Mouse (Mus musculus) stomach, embryonic 14.5 days (tissue): ENCODE measurements around the gene Olfr1487. TPM values are rescaled to one million over a fixed set of nuclear protein-coding genes. Genes with fewer than 3 reads are reported as not detected.
"Not testable (repeated sequence)": the region's sequence is repeated elsewhere in the genome, so short reads cannot be mapped to it uniquely, and the experiment has no call there.

Experiments
- ATAC-seq: fragments of 200-750 bp; cut with Nextera tagmentation; 2 replicates; pipeline ENCODE4 v1.8.0; 2017; ENCODE audit warnings: low read depth, moderate TSS enrichment; ENCODE audit not compliant: insufficient number of reproducible peaks, insufficient read depth, low FRiP score
- H3K27ac ChIP-seq: fragments of 300-500 bp; sonication (generic); 2 replicates; pipeline ENCODE4 v1.5.1; 2014; ENCODE audit warnings: mild to moderate bottlenecking, low read length, moderate library complexity, mixed read lengths
- H3K27me3 ChIP-seq: fragments of 300-500 bp; sonication (generic); 2 replicates; pipeline ENCODE4 v1.6.1; 2014; ENCODE audit warnings: low read length, control low read depth, mixed read lengths; ENCODE audit not compliant: control insufficient read depth, insufficient read depth
- H3K36me3 ChIP-seq: fragments of 300-500 bp; sonication (generic); 2 replicates; pipeline ENCODE4 v1.6.1; 2014; ENCODE audit warnings: mild to moderate bottlenecking, control low read depth, low read length, moderate library complexity, mixed read lengths; ENCODE audit not compliant: control insufficient read depth, insufficient read depth
- H3K4me1 ChIP-seq: fragments of 300-500 bp; sonication (generic); 2 replicates; pipeline ENCODE4 v1.6.1; 2014; ENCODE audit warnings: low read length, control low read depth, mixed read lengths; ENCODE audit not compliant: control insufficient read depth, insufficient read depth
- H3K4me2 ChIP-seq: fragments of 300-500 bp; sonication (generic); replicated peaks from 2 replicates; pipeline ENCODE4 v1.6.1; 2014; ENCODE audit warnings: low read depth, low read length, control low read depth
- H3K4me3 ChIP-seq: fragments of 300-500 bp; sonication (generic); 2 replicates; pipeline ENCODE4 v1.5.1; 2014; ENCODE audit warnings: low read depth, low read length, control low read depth
- H3K9ac ChIP-seq: fragments of 300-500 bp; sonication (generic); replicated peaks from 2 replicates; pipeline ENCODE4 v1.6.1; 2014; ENCODE audit warnings: low read depth, mild to moderate bottlenecking, control low read depth, low read length, moderate library complexity, mixed read lengths
- H3K9me3 ChIP-seq: fragments of 300-500 bp; sonication (generic); 2 replicates; pipeline ENCODE4 v1.6.1; 2016; ENCODE audit warnings: low read depth, low read length, control low read depth; ENCODE audit not compliant: control insufficient read depth
- WGBS: fragments of 180-500 bp; shearing (Covaris S2); extraction: QIAGEN DNeasy Blood & Tissue Kit; methylation state at CpG from one replicate; pipeline ENCODE4 v1.1.7; 2014; 5-methylcytosine and 5-hydroxymethylcytosine counted together
- microRNA-seq: library from miRNA; unstranded; fragments of <30 nt; microRNA quantifications from one replicate; pipeline ENCODE4, GENCODE M21; 2016
- polyA plus RNA-seq: library from polyadenylated mRNA; unstranded; fragments of >200 nt; fragmentation: Nextera tagmentation; extraction: Ambion mirVana; gene quantifications from 2 replicates; pipeline ENCODE4 v1.2.1, GENCODE M21; 2014

Olfr1487 gene
- polyA plus RNA-seq = not detected in 2 replicates

GRCm38 (mm10) chr19:13617075-13617474 is at the start of gene Olfr1487:
Olfr1487 (plus strand) TSS chr19:13617375.
- not testable (repeated sequence) for H3K36me3 ChIP-seq, ATAC-seq, H3K9me3 ChIP-seq, H3K27me3 ChIP-seq, H3K4me3 ChIP-seq, H3K27ac ChIP-seq, H3K9ac ChIP-seq, H3K4me1 ChIP-seq, H3K4me2 ChIP-seq
- 83% methylated on average over 2 of the region's 2 CpGs for WGBS

- Histone ChIP-seq H3K4me3 (no peak within 1 kb of the TSS), H3K4me2 (no peak within 1 kb of the TSS), H3K4me1 (no peaks in the 10 kb centered on the region), H3K9ac (no peak within 1 kb of the TSS), H3K9me3 (no peaks in the 10 kb centered on the region), H3K27me3 (no peaks in the 10 kb centered on the region), H3K27ac (no peak within 1 kb of the TSS), H3K36me3 (no peaks in the 10 kb centered on the region)
- no peak for ATAC-seq
- 95% methylated on average over 1 of the region's 1 CpGs for WGBS
Measured at GRCm38 (mm10) chr19:13583211-13583610, 34.0 kb upstream of the Olfr1487 start, which contains the start of gene Olfr1484. Olfr1484 (plus strand) TSS chr19:13583511.

- ATAC-seq = no peak
- 82% methylated on average over 1 of the region's 1 CpGs for WGBS
- H3K9ac ChIP-seq = no peak within 1 kb of the TSS
- H3K27me3 ChIP-seq = no peaks in the 10 kb centered on the region
- no peak within 1 kb of the TSS for H3K4me2 ChIP-seq
- no peak within 1 kb of the TSS for H3K4me3 ChIP-seq
- no peaks in the 10 kb centered on the region for H3K36me3 ChIP-seq
- H3K4me1 ChIP-seq = no peaks in the 10 kb centered on the region
- H3K27ac ChIP-seq = no peak within 1 kb of the TSS
- no peaks in the 10 kb centered on the region; the same call in 1 of the 2 replicates for H3K9me3 ChIP-seq
Measured at GRCm38 (mm10) chr19:13631321-13631720, 14.1 kb downstream of the Olfr1487 start, which contains the start of gene Olfr1489. Olfr1489 (plus strand) TSS chr19:13631621.

GRCm38 (mm10) chr19:13650791-13651190 is 33.6 kb downstream of the Olfr1487 start, which contains the start of gene Olfr1490:
Olfr1490 (plus strand) TSS chr19:13651091.
- no peak for ATAC-seq
- Histone ChIP-seq H3K4me1 (no peaks in the 10 kb centered on the region), H3K9ac (no peak within 1 kb of the TSS), H3K27ac (no peak within 1 kb of the TSS), H3K27me3 (no peaks in the 10 kb centered on the region), H3K36me3 (no peaks in the 10 kb centered on the region), H3K4me2 (no peak within 1 kb of the TSS), H3K4me3 (no peak within 1 kb of the TSS), H3K9me3 (no peaks in the 10 kb centered on the region)
- 68% methylated on average over 1 of the region's 1 CpGs for WGBS

Small RNA genes within 50 kb of the gene (microRNA-seq; reads per million reads assigned to microRNA genes)
- gene Gm22323 (not detected), gene Gm23931 (not detected)

Other genes starting within 250 kb of the Olfr1487 start
- gene Olfr1469, start 209.5 kb upstream of the Olfr1487 start, polyA plus RNA-seq = not detected in 2 replicates
- not detected in 2 replicates for gene Olfr1471, start 174.0 kb upstream of the Olfr1487 start, polyA plus RNA-seq
- gene Olfr1472, start 161.3 kb upstream of the Olfr1487 start, polyA plus RNA-seq = not detected in 2 replicates
- gene Olfr1474, start 147.8 kb upstream of the Olfr1487 start, polyA plus RNA-seq = not detected in 2 replicates
- not detected in 2 replicates for gene Olfr1475, start 137.2 kb upstream of the Olfr1487 start, polyA plus RNA-seq
- not detected in 2 replicates for gene Olfr1477, start 116.8 kb upstream of the Olfr1487 start, polyA plus RNA-seq
- not detected in 2 replicates for gene Olfr1480, start 89.5 kb upstream of the Olfr1487 start, polyA plus RNA-seq
- gene Olfr1484, start 33.9 kb upstream of the Olfr1487 start, polyA plus RNA-seq = not detected in 2 replicates
- not detected in 2 replicates for gene Olfr1489, start 14.2 kb downstream of the Olfr1487 start, polyA plus RNA-seq
- not detected in 2 replicates for gene Olfr1490, start 33.7 kb downstream of the Olfr1487 start, polyA plus RNA-seq
- gene Olfr1491, start 79.9 kb downstream of the Olfr1487 start, polyA plus RNA-seq = not detected in 2 replicates
- gene Olfr1493-ps1, start 105.9 kb downstream of the Olfr1487 start, polyA plus RNA-seq = not detected in 2 replicates
- gene Olfr1494, start 122.4 kb downstream of the Olfr1487 start, polyA plus RNA-seq = not detected in 2 replicates
- not detected in 2 replicates for gene Olfr1495, start 147.2 kb downstream of the Olfr1487 start, polyA plus RNA-seq
- gene Olfr1496, start 160.5 kb downstream of the Olfr1487 start, polyA plus RNA-seq = not detected in 2 replicates
- gene Olfr1497, start 180.8 kb downstream of the Olfr1487 start, polyA plus RNA-seq = not detected in 2 replicates
- gene Olfr1499, start 202.1 kb downstream of the Olfr1487 start, polyA plus RNA-seq = not detected in 2 replicates
- not detected in 2 replicates for gene Olfr1500, start 213.1 kb downstream of the Olfr1487 start, polyA plus RNA-seq
- gene Olfr1501, start 233.3 kb downstream of the Olfr1487 start, polyA plus RNA-seq = not detected in 2 replicates
- not detected in 2 replicates for gene Olfr1502, start 244.4 kb downstream of the Olfr1487 start, polyA plus RNA-seq